In the genomic region with DNA sequence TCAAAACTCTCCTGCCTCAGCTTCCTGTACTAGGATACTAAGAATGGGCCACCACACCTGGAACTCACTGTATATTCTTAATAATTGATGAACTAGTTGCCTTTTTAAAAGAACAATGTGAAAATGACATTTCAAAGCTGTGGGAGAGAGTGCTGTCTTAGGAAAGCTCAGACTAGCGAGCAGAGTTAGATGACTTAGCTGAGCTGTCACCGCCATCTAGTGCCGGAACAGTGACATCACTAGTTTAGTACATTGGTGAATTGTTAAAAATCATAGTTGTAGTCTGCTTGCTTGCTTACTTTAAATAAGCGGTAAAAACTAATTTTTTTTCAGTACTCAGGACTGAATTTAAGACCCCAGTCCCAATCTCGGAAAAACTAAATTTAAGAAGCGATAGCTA, we compare ENCODE assay signal across 8 mouse cellular contexts. TPM values are rescaled to one million over a fixed set of nuclear protein-coding genes. Genes with fewer than 3 reads are reported as not detected.
DNase-seq lines count a peak whose midpoint lies in the region; ATAC-seq and TF ChIP-seq lines count a peak whose summit lies in the region.

No protein-coding gene starts in this region.

- DNase-seq in 416B (ENCODE audit: low read depth): peak; percentile 79
- peak; percentile 90 for DNase-seq in brain, embryonic 14.5 days (ENCODE audit: low read depth)
- peak; percentile 86 for DNase-seq in hindbrain, postnatal 0 days (ENCODE audit: low spot score)
- DNase-seq in liver, postnatal 0 days: peak; percentile 67

- no peaks in the 10 kb centered on the region for H3K79me3 ChIP-seq in C2C12 (ENCODE audit: low read depth)

- no peaks in the 10 kb centered on the region for H3K4me1 ChIP-seq in hindbrain, postnatal 0 days (ENCODE audit: insufficient read depth, low read length)
- H3K4me1 ChIP-seq in liver, postnatal 0 days (ENCODE audit: insufficient read depth): no peaks in the 10 kb centered on the region

- H3K9me3 ChIP-seq in hindbrain, postnatal 0 days (ENCODE audit: low read length): no peaks in the 10 kb centered on the region
- H3K9me3 ChIP-seq in liver, postnatal 0 days (ENCODE audit: low read length): no peaks in the 10 kb centered on the region

- H3K4me3 ChIP-seq in C2C12 (ENCODE audit: insufficient read depth, poor library complexity, severe bottlenecking): no peak overlapping the region
- H3K4me3 ChIP-seq in hindbrain, postnatal 0 days (ENCODE audit: low read length): no peak overlapping the region
- H3K4me3 ChIP-seq in liver, postnatal 0 days (ENCODE audit: low read depth, low read length): no peak overlapping the region

- no peaks in the 10 kb centered on the region for H3K79me2 ChIP-seq in C2C12 (ENCODE audit: control insufficient read depth, insufficient read depth)

- no peak for TF ChIP-seq EP300 in liver, postnatal 0 days (IDR thresholded peaks at IDR 0.05; ENCODE audit: low read depth)

- TF ChIP-seq CTCF in C2C12 (IDR thresholded peaks at IDR 0.05; ENCODE audit: control insufficient read depth, insufficient read depth, insufficient read length): peak; percentile 47
- TF ChIP-seq CTCF in brain, embryonic 14.5 days (IDR thresholded peaks at IDR 0.05; ENCODE audit: borderline replicate concordance, extremely low read depth, insufficient read depth, insufficient read length): peak; percentile 79; the same call in 1 of the 2 replicates
- TF ChIP-seq CTCF in hindbrain, postnatal 0 days (IDR thresholded peaks at IDR 0.05; ENCODE audit: low read depth): peak; percentile 84
- TF ChIP-seq CTCF in liver, postnatal 0 days (IDR thresholded peaks at IDR 0.05; ENCODE audit: low read depth): peak; percentile 86

- no peak overlapping the region for H3K4me2 ChIP-seq in hindbrain, postnatal 0 days (ENCODE audit: low read depth, low read length)
- H3K4me2 ChIP-seq in liver, postnatal 0 days (ENCODE audit: low read depth, low read length): no peak overlapping the region

- WGBS in hindbrain, postnatal 0 days: 9% methylated on average over 6 of the region's 6 CpGs
- WGBS in liver, postnatal 0 days (ENCODE audit: insufficient replicate concordance): 7% methylated on average over 6 of the region's 6 CpGs

- no peaks in the 10 kb centered on the region for H3K36me3 ChIP-seq in C2C12 (ENCODE audit: control insufficient read depth, insufficient read depth)
- no peaks in the 10 kb centered on the region for H3K36me3 ChIP-seq in hindbrain, postnatal 0 days (ENCODE audit: insufficient read depth, low read length)
- no peaks in the 10 kb centered on the region for H3K36me3 ChIP-seq in liver, postnatal 0 days (replicated peaks; ENCODE audit: insufficient read depth, low read length)

- H3K27me3 ChIP-seq in C2C12 (ENCODE audit: control insufficient read depth, insufficient read depth, insufficient read length): peaks cover 27% of the 10 kb centered on the region
- no peaks in the 10 kb centered on the region for H3K27me3 ChIP-seq in hindbrain, postnatal 0 days (ENCODE audit: insufficient read depth, low read length)
- H3K27me3 ChIP-seq in liver, postnatal 0 days (ENCODE audit: insufficient read depth, low read length): no peaks in the 10 kb centered on the region

- TF ChIP-seq POLR2A in brain, embryonic 14.5 days (IDR thresholded peaks at IDR 0.05; ENCODE audit: borderline replicate concordance, extremely low read depth, insufficient read depth, insufficient read length, poor library complexity, severe bottlenecking): no peak

- peak; percentile 65 for ATAC-seq in erythroid progenitor cell, adult 5-6 weeks (replicated peaks; ENCODE audit: low FRiP score, poor library complexity, severe bottlenecking)
- ATAC-seq in hindbrain, postnatal 0 days: peak; percentile 67
- peak; percentile 58; the same call in 1 of the 2 replicates for ATAC-seq in liver, postnatal 0 days
- peak; percentile 56; the same call in 1 of the 2 replicates for ATAC-seq in neutrophil, adult 5-6 weeks (ENCODE audit: extremely low read depth, insufficient number of reproducible peaks, low FRiP score, poor library complexity, severe bottlenecking)
- no peak for ATAC-seq in activated CD4-positive, CD25-positive, alpha-beta regulatory T cell, adult 4 months

- H3ac ChIP-seq in C2C12 (ENCODE audit: control insufficient read depth, insufficient read length, low read depth): no peak overlapping the region

- no peak overlapping the region for H3K9ac ChIP-seq in hindbrain, postnatal 0 days (replicated peaks; ENCODE audit: low read length)
- H3K9ac ChIP-seq in liver, postnatal 0 days (replicated peaks): no peak overlapping the region

- H3K27ac ChIP-seq in hindbrain, postnatal 0 days: no peak overlapping the region
- no peak overlapping the region for H3K27ac ChIP-seq in liver, postnatal 0 days (ENCODE audit: low read depth)

TF ChIP-seq in C2C12, 6 proteins besides CTCF, POLR2A, EP300 and RAD21:
- TF ChIP-seq FOSL1 (IDR thresholded peaks at IDR 0.05; ENCODE audit: insufficient read depth, low read length, poor library complexity, severe bottlenecking) (no peak), MYOD1 (IDR thresholded peaks at IDR 0.05; ENCODE audit: control insufficient read depth, insufficient read length, low read depth) (no peak), MYOG (IDR thresholded peaks at IDR 0.05; ENCODE audit: control insufficient read depth, extremely low read depth, insufficient read length) (no peak), CEBPB (IDR thresholded peaks at IDR 0.05; ENCODE audit: low read depth) (no peak), USF1 (IDR thresholded peaks at IDR 0.05; ENCODE audit: low read depth) (no peak), MAX (IDR thresholded peaks at IDR 0.05) (no peak)
TF ChIP-seq in C2C12: peak in this region for 0.

RNA-seq across cellular contexts. Expression of gene Dnah2, which starts 35.1 kb away (rescaled TPM):
- polyA plus RNA-seq in C2C12 (2012; fragmentation: generic; extraction: Trizol): 0.14 TPM
- 4.7 and 5.2 TPM in 2 replicates for polyA plus RNA-seq in brain, embryonic 14.5 days (2012; rRNA removed)
- not detected in 2 replicates for total RNA-seq in erythroid progenitor cell, adult 5-6 weeks (2015; ENCODE audit: low replicate concordance)
- 0.13 TPM in 1 of 2 replicates, not detected in the other for total RNA-seq in erythroid progenitor cell, adult 5-6 weeks (2017; ENCODE audit: low replicate concordance)
- 3.9 and 4.9 TPM in 2 replicates for total RNA-seq in hindbrain, postnatal 0 days (2014; rRNA removed)
- polyA plus RNA-seq in hindbrain, postnatal 0 days (2015; fragmentation: Nextera tagmentation; extraction: Ambion mirVana): 2.0 and 3.2 TPM in 2 replicates
- polyA plus RNA-seq in liver, postnatal 0 days (2015; fragmentation: Nextera tagmentation; extraction: Ambion mirVana): 0.04 and 0.05 TPM in 2 replicates
- total RNA-seq in neutrophil, adult 5-6 weeks (2017): 0.12 TPM in 1 of 2 replicates, not detected in the other
- under 1 TPM in 1 of 2 experiments, not detected in 1; 0.19 TPM for polyA plus RNA-seq in activated CD4-positive, CD25-positive, alpha-beta regulatory T cell, adult 4 months (2017; shearing (Covaris generic))

RNA-seq across cellular contexts. Expression of gene Efnb3, which starts 46.2 kb away (rescaled TPM):
- polyA plus RNA-seq in C2C12 (2012; fragmentation: generic; extraction: Trizol): 0.61 TPM
- polyA plus RNA-seq in brain, embryonic 14.5 days (2012; rRNA removed): 187 and 206 TPM in 2 replicates
- 2.5 and 2.9 TPM in 2 replicates for total RNA-seq in erythroid progenitor cell, adult 5-6 weeks (2015; ENCODE audit: low replicate concordance)
- total RNA-seq in erythroid progenitor cell, adult 5-6 weeks (2017; ENCODE audit: low replicate concordance): 0.77 and 1.1 TPM in 2 replicates
- 97.9 and 111 TPM in 2 replicates for total RNA-seq in hindbrain, postnatal 0 days (2014; rRNA removed)
- polyA plus RNA-seq in hindbrain, postnatal 0 days (2015; fragmentation: Nextera tagmentation; extraction: Ambion mirVana): 93.3 and 94.4 TPM in 2 replicates
- 0.19 and 0.20 TPM in 2 replicates for polyA plus RNA-seq in liver, postnatal 0 days (2015; fragmentation: Nextera tagmentation; extraction: Ambion mirVana)
- total RNA-seq in neutrophil, adult 5-6 weeks (2017): 0.47 and 0.49 TPM in 2 replicates
- under 1 TPM in 1 of 2 experiments, not detected in 1; 0.17 TPM for polyA plus RNA-seq in activated CD4-positive, CD25-positive, alpha-beta regulatory T cell, adult 4 months (2017; shearing (Covaris generic))

Comparison
In these comparisons a context has a peak if more than half of its experiments do, and no peak if none do; other contexts are left out.
1. RNA of gene Efnb3, which starts 46.2 kb away (polyA plus RNA-seq): 187 to 206 TPM in brain, embryonic 14.5 days and 93.3 to 94.4 TPM in hindbrain, postnatal 0 days; 0.61 TPM in C2C12 (single experiment), 0.19 to 0.20 TPM in liver, postnatal 0 days and 0.17 TPM in activated CD4-positive, CD25-positive, alpha-beta regulatory T cell, adult 4 months; every median in the first group is over 10 times any median in the second.
2. Peak in every context shown above with its lines, with median percentiles within 50 percentile points of each other: DNase-seq and CTCF ChIP-seq.